Mouse (Mus musculus) olfactory bulb, adult 2 months (tissue): ENCODE results near the gene Defb23.

Experiments used
- CTCF ChIP-seq: fragments of 200-500 bp; IDR thresholded peaks from 2 replicates; pipeline ENCODE4 v1.5.1; 2012; ENCODE audit warnings: low read depth, mild to moderate bottlenecking, low read length, moderate library complexity; ENCODE audit not compliant: insufficient read depth
- POLR2A ChIP-seq: fragments of 200-500 bp; IDR thresholded peaks from 2 replicates; pipeline ENCODE4 v1.6.1; 2012; ENCODE audit warnings: mild to moderate bottlenecking, low read depth, low read length, moderate library complexity; ENCODE audit not compliant: insufficient read depth

DNA sequence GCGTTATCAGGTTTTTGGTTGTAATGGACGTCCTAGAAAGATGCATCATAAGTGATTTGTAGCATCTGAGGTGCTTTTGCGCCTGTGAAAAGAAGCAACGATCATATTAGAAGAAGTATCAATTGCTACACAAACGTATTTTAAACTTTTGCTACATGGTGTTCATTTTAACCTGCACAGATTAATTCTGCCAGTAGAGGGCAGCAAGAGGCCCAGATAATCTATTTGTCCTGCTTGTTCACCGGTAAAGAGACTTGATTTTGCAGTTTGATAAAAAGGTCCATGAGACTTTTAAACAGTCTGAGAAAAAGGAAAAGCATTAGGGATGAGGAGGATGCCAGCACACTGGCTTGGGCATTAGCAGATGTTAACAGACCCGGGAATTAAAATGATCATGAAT, 6.6 kb upstream of the Defb23 start:
- TF ChIP-seq CTCF (no peak), POLR2A (no peak)
